Comparison of ENCODE assay signal across 15 mouse cellular contexts in genomic region chr12:33332046-33332445, GRCm38 (mm10).
"Had no signal": no experiment of that assay in that cellular context is flagged by ENCODE, and none has a peak within 500 bp of the region (broad histone marks: within the 10 kb centered on the region; RNA-seq: fewer than 3 reads in every experiment).

No protein-coding gene starts in this region.

- H3K9me3 ChIP-seq: intestine, embryonic 15.5 days; limb, embryonic 13.5 days; megakaryocyte, embryonic 14.5 days; midbrain, embryonic 15.5 days; neural tube, embryonic 13.5 days had no signal

- H3K36me3 ChIP-seq: intestine, embryonic 15.5 days; midbrain, embryonic 15.5 days; neural tube, embryonic 13.5 days had no signal

- H3K4me3 ChIP-seq: intestine, embryonic 15.5 days; limb, embryonic 13.5 days; megakaryocyte, embryonic 14.5 days; midbrain, embryonic 15.5 days; neural tube, embryonic 13.5 days had no signal

- DNase-seq: kidney, adult 18-20 months; kidney, postnatal 10 days; kidney, postnatal 4 days; layer of hippocampus, postnatal 36 days; lung, adult 18-20 months; right cerebral cortex, adult 18-20 months; right cerebral cortex, postnatal 25 days; thymus, postnatal 14 days had no signal

- ATAC-seq: intestine, embryonic 15.5 days had no signal

- H3K4me1 ChIP-seq: intestine, embryonic 15.5 days had no signal

- H3K27me3 ChIP-seq: intestine, embryonic 15.5 days; limb, embryonic 13.5 days; megakaryocyte, embryonic 14.5 days; midbrain, embryonic 15.5 days had no signal

- H3K27ac ChIP-seq: intestine, embryonic 15.5 days; limb, embryonic 13.5 days; stomach, postnatal 0 days had no signal

- H3K9ac ChIP-seq: intestine, embryonic 15.5 days; limb, embryonic 13.5 days; midbrain, embryonic 15.5 days; neural tube, embryonic 13.5 days had no signal

- H3K4me2 ChIP-seq: intestine, embryonic 15.5 days; limb, embryonic 13.5 days; liver, embryonic 11.5 days; midbrain, embryonic 15.5 days; neural tube, embryonic 13.5 days had no signal
